Mouse (Mus musculus) ovary, postnatal 36 days (tissue): Measurements from ENCODE around the gene 4933411K16Rik.
"Not testable (repeated sequence)": the region's sequence is repeated elsewhere in the genome, so short reads cannot be mapped to it uniquely, and the experiment has no call there.

Experiments used
- DNase-seq: peaks from one replicate; pipeline ENCODE4 v3.0.0; 2022; ENCODE audit warnings: low spot score, mixed read lengths

4933411K16Rik gene

DNA sequence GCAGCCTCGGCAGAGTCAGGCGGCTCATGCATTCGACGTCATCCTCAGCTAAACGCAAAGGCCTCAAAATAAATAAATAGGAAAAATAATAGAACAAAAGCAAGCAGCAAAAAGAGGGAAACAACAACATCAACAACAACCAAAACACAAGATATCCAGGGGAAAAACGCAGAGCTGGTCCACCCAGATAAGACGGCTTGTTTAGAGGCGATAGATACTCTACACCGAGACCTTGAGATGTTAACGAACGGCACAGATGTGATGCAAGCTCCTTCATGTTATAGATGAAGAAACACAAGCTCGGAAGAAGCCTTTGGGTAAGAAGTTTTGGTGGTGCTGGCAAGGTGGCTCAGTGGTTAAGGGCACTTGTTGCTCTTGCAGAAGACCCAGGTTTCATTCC, 27.0 kb downstream of the 4933411K16Rik start:
- no peak for DNase-seq

DNA sequence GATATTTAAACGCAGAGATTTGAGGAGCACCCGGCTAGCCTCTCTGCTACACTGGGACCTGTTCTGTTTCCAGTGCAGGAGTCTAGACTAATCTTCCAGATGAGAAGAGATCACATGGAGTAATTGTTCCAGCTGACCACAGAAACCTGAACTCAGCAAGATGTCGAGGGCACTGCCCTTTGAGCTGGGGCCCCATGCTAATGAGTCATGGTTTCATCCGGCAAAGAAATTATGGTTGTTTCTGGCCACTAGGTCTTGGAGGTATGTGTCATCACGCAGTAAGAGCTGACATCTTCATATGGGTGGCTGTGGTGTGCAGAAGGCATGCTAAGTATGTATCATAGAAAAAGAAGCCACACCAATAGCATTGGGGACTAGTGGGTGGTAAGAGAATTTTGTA, 27.9 kb downstream of the 4933411K16Rik start:
- no peak for DNase-seq

DNA sequence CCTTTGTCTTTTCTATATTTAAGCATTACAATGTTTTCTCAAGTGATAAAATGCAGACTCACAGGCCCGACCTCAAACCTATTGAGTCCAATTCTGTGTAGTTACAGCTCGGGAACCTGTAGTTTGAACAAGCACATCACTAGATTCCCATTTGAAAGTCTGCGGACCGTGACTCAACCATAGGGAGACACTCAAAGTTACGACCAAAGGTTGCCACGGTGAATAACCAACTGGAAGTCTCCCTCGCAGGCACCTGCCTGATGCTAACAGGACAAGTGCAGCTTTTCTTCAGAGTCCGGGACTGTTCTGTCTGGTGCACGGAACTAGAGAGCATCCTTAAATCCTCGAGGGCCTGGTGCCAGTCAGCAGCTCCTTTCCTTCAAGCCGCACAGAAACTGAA, 28.4 kb downstream of the 4933411K16Rik start:
- no peak for DNase-seq

DNA sequence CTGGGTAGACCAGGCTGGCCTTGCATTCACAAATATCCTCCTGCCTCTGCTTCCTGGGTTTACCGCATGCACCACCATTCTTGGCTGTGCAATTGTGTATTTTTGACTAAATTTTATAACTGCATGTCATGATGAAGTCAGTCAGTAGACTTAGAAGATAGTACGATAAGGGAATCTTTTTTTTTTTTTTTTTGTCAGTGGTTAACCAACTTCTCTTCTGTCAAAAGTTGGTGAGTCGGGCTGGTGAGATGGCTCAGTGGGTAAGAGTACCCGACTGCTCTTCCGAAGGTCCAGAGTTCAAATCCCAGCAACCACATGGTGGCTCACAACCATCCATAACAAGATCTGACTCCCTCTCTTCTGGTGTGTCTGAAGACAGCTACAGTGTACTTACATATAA, 29.6 kb downstream of the 4933411K16Rik start:
- not testable (repeated sequence) for DNase-seq

DNA sequence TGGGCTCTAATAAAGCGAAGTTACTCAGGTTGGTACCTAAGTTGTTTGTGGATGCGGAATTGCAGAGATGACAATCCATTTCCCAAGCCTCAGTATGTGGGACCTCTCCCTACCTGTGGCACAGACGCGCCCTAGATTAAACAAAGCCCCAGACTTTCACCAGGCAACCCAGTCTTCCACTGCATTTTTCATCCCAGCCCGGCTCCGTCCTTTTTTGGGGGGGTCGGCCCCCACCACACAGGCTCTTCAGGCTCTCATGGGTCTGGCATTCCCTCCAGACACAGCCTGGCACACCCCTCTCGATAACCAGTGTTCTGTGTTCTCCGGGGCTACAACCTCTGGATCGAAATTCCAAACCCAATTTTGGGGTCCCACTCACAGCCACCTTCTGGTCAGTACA, 33.6 kb downstream of the 4933411K16Rik start:
- no peak for DNase-seq

DNA sequence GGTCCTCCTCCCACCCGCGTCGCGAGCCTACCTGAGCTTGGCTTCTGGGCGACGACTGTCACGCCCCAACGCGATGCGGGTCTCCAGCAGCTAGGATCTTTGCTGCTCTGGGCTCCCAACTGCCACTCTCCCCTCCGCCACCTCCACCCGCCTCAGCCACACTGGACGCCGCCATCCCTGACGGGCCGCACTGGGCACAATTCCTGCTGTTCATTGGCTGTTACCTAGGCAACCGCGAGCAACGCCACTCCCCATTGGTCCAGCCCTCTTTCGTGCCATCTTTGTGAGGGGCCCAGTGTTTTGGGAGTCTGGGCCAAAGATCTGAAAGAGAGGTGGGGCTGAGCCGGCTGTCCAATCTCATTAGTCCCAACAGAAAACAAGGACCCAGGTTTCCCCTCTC, 34.1 kb downstream of the 4933411K16Rik start, which contains the start of gene Morn4:
TSS of gene Morn4 (minus strand) at position 192 of the 400 bp plus-strand sequence.
- peak; percentile 86 for DNase-seq

DNA sequence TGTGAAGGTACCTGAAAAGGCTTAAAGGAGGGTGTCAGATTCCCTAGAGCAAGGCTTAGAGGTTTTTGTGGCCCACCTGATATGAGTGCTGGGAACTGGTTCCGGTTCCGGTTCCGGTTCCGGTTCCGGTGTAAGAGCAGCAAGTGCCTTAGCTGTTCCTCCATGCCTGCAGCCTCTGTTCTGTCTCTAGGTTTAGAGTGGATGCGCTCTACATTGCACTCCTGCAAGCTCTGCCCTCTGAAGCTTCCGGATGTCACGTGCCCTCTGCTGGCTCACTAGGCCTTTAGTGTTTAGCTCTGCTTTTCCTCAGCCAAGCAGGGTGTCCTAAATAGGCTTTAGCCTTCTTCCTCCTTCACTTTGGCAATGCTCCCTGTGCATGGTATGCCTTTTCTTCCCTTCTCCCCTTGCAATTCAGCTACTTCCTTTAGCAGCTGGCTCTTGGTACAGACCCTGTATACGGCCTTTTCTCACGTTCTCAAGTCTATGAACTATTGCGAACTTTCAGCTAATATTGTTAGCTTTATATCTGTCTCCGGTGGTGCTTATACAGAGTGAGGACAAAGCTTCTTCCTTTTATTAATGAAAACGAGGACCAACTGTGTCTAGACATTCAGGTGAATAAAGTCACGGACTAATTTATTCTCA, 37.2 kb downstream of the 4933411K16Rik start:
- DNase-seq, result peak; percentile 50

DNA sequence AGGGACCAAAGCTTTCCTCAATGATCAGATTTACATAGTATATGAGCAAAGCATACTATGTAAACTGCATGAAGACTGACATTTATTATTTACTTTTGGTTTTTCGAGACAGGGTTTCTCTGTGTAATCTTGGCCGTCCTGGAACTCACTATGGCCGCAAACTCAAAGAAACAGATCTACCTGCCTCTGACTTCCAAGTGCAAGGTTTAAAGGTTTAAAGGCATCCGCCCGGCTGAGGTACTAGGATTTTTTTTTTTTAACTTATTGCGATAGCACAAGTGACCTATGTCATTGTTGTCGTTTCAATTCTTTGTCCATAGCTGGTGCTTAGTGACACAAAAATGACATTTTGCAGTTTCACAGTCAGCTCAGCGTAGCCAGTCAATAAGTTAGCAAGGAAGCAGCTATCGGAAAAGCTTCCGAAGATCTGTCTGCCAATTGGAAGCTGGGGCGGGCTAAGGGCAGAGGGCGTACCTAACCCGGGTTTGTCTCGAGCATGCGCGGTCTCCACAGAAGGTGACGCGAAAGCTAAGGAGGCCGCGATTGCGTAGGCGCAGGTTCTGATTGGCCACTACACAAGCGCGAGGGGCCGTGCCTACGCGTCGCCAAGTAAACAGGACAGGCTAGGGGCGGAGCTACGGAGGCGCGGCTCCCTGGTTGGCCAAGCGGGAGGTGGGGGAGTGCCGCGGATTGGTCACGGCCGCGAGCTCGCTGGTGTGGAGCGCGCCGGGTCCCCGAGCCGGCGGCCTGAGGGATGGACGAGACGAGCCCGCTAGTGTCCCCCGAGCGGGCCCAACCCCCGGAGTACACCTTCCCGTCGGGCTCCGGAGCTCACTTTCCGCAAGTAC, 37.9 kb downstream of the 4933411K16Rik start, which contains the start of gene Pi4k2a:
TSS of gene Pi4k2a (plus strand) at position 723 of the 848 bp plus-strand sequence.
- peak; percentile 98 for DNase-seq

DNA sequence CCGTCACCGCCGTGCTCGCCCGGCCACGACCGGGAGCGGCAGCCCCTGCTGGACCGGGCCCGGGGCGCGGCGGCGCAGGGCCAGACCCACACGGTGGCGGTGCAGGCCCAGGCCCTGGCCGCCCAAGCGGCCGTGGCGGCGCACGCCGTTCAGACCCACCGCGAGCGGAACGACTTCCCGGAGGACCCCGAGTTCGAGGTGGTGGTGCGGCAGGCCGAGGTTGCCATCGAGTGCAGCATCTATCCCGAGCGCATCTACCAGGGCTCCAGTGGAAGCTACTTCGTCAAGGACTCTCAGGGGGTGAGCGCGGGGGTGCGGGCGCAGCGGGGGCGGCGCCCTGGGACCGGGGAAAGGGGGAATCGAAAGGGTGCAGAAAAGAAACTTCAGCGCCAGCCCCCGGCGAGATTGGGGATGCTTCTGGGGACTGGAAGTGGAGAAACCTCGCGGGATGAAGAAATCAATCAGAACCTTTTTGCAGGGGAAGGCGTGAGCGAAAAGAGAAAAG, 38.6 kb downstream of the 4933411K16Rik start:
- no peak for DNase-seq

DNA sequence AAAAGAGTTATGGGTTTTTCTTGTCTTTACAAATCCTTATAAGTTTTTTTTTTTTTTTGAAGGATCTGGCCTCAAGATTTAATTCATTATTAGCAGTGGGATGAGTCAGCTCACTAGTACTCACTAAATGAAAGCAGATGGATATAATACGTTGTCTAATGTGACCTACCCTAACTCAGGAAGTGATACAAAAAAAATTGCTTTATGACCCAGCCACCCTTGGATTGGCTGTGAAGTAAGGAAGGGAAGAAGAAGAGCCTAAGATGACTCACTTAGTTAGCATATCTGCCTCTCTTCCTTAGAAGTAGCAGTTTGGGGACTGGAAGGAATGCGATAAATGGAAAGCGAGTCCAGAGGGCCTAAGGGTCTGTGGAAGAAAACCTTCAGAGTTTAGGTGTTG, 47.4 kb downstream of the 4933411K16Rik start:
- DNase-seq, result no peak
